Mouse (Mus musculus): ENCODE data around the gene Pdss2.

Pdss2 gene

GRCm38 (mm10) chr10:43440050-43440449, 218.8 kb downstream of the Pdss2 start:
- no peak for DNase-seq (ENCODE audit: low spot score)

- DNase-seq (ENCODE audit: low spot score) = no peak
Measured at GRCm38 (mm10) chr10:43440981-43441740, 219.9 kb downstream of the Pdss2 start.

GRCm38 (mm10) chr10:43448656-43449055, 227.4 kb downstream of the Pdss2 start:
- DNase-seq (ENCODE audit: low spot score) = no peak

- peak; percentile 68 for DNase-seq (ENCODE audit: low spot score)
Measured at GRCm38 (mm10) chr10:43451848-43452662, 230.8 kb downstream of the Pdss2 start.

- no peak for DNase-seq (ENCODE audit: low spot score)
Measured at GRCm38 (mm10) chr10:43452663-43452996, 231.3 kb downstream of the Pdss2 start.

GRCm38 (mm10) chr10:43454219-43454618, 232.9 kb downstream of the Pdss2 start:
- DNase-seq (ENCODE audit: low spot score) = no peak

- DNase-seq (ENCODE audit: low spot score) = no peak
Measured at GRCm38 (mm10) chr10:43454671-43455070, 233.4 kb downstream of the Pdss2 start.

- DNase-seq (ENCODE audit: low spot score) = no peak
Measured at GRCm38 (mm10) chr10:43462821-43463220, 241.5 kb downstream of the Pdss2 start.

- no peak for DNase-seq (ENCODE audit: low spot score)
Measured at GRCm38 (mm10) chr10:43463227-43463626, 241.9 kb downstream of the Pdss2 start.

GRCm38 (mm10) chr10:43466223-43466622, 244.9 kb downstream of the Pdss2 start:
- no peak for DNase-seq (ENCODE audit: low spot score)

- peak; percentile 14 for DNase-seq (ENCODE audit: low spot score)
Measured at GRCm38 (mm10) chr10:43467659-43468058, 246.4 kb downstream of the Pdss2 start.

GRCm38 (mm10) chr10:43468293-43468692, 247.0 kb downstream of the Pdss2 start:
- no peak for DNase-seq (ENCODE audit: low spot score)

GRCm38 (mm10) chr10:43475376-43475775, 254.1 kb downstream of the Pdss2 start:
- no peak for DNase-seq (ENCODE audit: low spot score)

GRCm38 (mm10) chr10:43477459-43477858, 256.2 kb downstream of the Pdss2 start:
- DNase-seq (ENCODE audit: low spot score) = no peak

- peak; percentile 53 for DNase-seq (ENCODE audit: low spot score)
Measured at GRCm38 (mm10) chr10:43477865-43478681, 256.8 kb downstream of the Pdss2 start.

- DNase-seq (ENCODE audit: low spot score) = peak; percentile 59
Measured at GRCm38 (mm10) chr10:43478751-43479435, 257.6 kb downstream of the Pdss2 start, which contains the start of gene Bend3. Bend3 (plus strand) TSS chr10:43478831.

- DNase-seq (ENCODE audit: low spot score) = peak; percentile 92
Measured at GRCm38 (mm10) chr10:43479436-43480157, 258.3 kb downstream of the Pdss2 start.

- no peak for DNase-seq (ENCODE audit: low spot score)
Measured at GRCm38 (mm10) chr10:43480227-43480849, 259.1 kb downstream of the Pdss2 start.

- DNase-seq (ENCODE audit: low spot score) = no peak
Measured at GRCm38 (mm10) chr10:43481179-43481578, 259.9 kb downstream of the Pdss2 start.

GRCm38 (mm10) chr10:43482021-43482420, 260.7 kb downstream of the Pdss2 start:
- DNase-seq (ENCODE audit: low spot score) = no peak

All from ovary, postnatal 36 days (tissue).